Mouse (Mus musculus) lung, postnatal 0 days (tissue): ENCODE results near the gene Kcne3.

Experiments
- CTCF ChIP-seq: IDR thresholded peaks from 2 replicates; pipeline ENCODE4 v1.5.1; 2016; ENCODE audit warnings: antibody characterized with exemption, mild to moderate bottlenecking
- EP300 ChIP-seq: IDR thresholded peaks from 2 replicates; pipeline ENCODE4 v1.6.1; 2016; ENCODE audit warnings: antibody characterized with exemption, mild to moderate bottlenecking, control low read depth

DNA sequence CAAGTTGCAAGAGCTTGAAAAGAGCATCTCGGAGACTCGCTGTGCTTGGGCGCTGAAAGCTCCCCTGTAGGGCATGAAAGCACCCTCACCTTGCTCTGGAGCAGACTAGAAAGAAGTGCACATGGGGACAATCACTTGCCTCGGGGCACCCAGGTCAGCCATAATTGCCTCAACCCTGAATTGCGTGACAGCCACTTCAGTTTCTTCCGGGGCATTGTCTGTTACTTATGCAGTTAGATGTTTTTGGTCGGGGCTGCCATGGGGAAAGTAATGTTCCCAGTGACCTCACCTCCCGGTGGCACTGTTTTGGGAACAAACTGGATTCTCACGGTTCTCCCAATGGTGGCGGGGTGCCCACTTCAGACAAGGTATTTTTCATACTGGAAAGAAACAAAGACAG, 26.2 kb upstream of the Kcne3 start:
- no peak for TF ChIP-seq EP300
- no peak for TF ChIP-seq CTCF
